Mouse (Mus musculus) ES-Bruce4 (cell line): ENCODE data around the gene Mgat4a.

Source experiments
- EP300 ChIP-seq: IDR thresholded peaks from 2 replicates; pipeline ENCODE4 v1.6.1; 2011; ENCODE audit warnings: low read depth, low read length; ENCODE audit not compliant: insufficient read depth
- POLR2A ChIP-seq: IDR thresholded peaks from one replicate; pipeline ENCODE4 v1.8.1; 2011; ENCODE audit warnings: low read length; ENCODE audit not compliant: insufficient read depth

- TF ChIP-seq POLR2A (no peak), EP300 (no peak)
Observed at GRCm38 (mm10) chr1:37522101-37522500, 18.7 kb downstream of the Mgat4a start.
